Mouse (Mus musculus): ENCODE results near the gene Olfr1418.

- TF ChIP-seq MAX (IDR thresholded peaks at IDR 0.05; ENCODE audit: low read depth) (no peak), POLR2A (IDR thresholded peaks at IDR 0.05; ENCODE audit: insufficient read length, low read depth) (no peak), MYOG (IDR thresholded peaks at IDR 0.05; ENCODE audit: control insufficient read depth in 1 of 3, insufficient read depth in 1 of 3, insufficient read length in 2 of 3, low read depth in 2 of 3) (no peak), REST (IDR thresholded peaks at IDR 0.05; ENCODE audit: insufficient read depth, insufficient read length) (no peak), POLR2AphosphoS2 (IDR thresholded peaks at IDR 0.05; ENCODE audit: insufficient read length, low read depth) (no peak), CEBPB (IDR thresholded peaks at IDR 0.05; ENCODE audit: insufficient read depth, poor library complexity, severe bottlenecking) (no peak), E2F4 (IDR thresholded peaks at IDR 0.05; ENCODE audit: insufficient read depth) (no peak)
These were observed 43.3 kb downstream of the Olfr1418 start for GRCm38 (mm10) chr19:11817586-11817985.
